Mouse (Mus musculus) embryonic fibroblast, embryonic 13.5 days (primary cell): ENCODE results near the gene Ss18l1.

ENCODE experiments used
- CTCF ChIP-seq: IDR thresholded peaks from 2 replicates; pipeline ENCODE4 v1.5.1; 2011; ENCODE audit warnings: mild to moderate bottlenecking, control low read depth, low read length, moderate library complexity, borderline replicate concordance; ENCODE audit not compliant: insufficient read depth
- POLR2A ChIP-seq: IDR thresholded peaks from 2 replicates; pipeline ENCODE4 v1.6.1; 2011; ENCODE audit warnings: low read depth, mild to moderate bottlenecking, control low read depth, low read length, moderate library complexity

GRCm38 (mm10) chr2:180071671-180072070, 29.4 kb downstream of the Ss18l1 start:
- TF ChIP-seq CTCF, result no peak
- TF ChIP-seq POLR2A, result no peak
